Mouse (Mus musculus): Measurements from ENCODE around the gene Cct2. TPM values are rescaled to one million over a fixed set of nuclear protein-coding genes. Genes with fewer than 3 reads are reported as not detected.

Gene Cct2
- polyA plus RNA-seq, 1 experiment from 2014 or later = 350 TPM

DNA sequence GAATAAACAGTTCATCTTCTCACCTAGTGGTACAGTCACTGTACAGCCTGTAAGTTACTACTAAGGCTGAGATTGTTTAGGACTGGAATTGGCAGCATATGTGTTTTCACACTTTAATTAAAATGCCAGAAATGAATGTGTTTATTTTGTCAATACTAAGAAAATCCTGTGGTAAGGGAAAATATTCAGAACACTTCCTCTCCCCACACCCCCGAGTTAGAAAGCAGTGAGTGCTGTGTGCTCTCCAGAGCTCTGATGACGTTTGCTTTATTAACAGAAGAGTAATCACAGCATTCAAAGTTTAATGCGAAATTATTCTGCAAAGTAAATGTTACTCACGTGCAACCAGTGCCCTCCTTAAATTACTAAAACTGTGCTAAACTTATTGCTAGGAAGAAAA is 26.0 kb upstream of the Cct2 start:
- Histone ChIP-seq H3K36me3 (replicated peaks) (peaks cover 46% of the 10 kb centered on the region), H3K27ac (replicated peaks) (no peak overlapping the region), H3K4me1 (peaks cover 6% of the 10 kb centered on the region; the same call in 1 of the 2 replicates), H3K27me3 (replicated peaks; ENCODE audit: low read depth, poor library complexity, severe bottlenecking) (no peaks in the 10 kb centered on the region), H3K4me3 (no peak overlapping the region), H3K9me3 (no peaks in the 10 kb centered on the region)
- DNase-seq (ENCODE audit: low spot score) = no peak
- 80% methylated on average over 4 of the region's 4 CpGs for WGBS

DNA sequence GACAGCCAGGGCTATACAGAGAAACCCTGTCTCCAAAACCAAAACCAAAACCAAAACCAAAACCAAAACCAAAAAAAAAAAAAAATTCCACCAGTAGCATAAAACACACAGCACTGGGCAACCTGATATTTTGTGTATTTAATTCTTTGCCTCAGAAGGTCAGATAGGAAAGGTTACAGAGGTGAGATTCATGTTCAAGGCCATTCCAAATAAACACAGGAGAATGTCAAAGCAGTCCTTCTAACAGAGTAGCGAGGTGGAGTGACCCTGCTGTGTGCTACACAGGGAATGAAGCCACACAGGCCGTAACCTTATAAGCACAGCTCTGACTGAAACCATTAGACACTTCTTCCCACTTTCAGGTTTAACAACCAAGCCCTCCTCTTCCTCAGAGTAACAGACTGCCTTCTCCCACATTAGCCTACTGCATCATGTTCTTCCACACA is 18.3 kb upstream of the Cct2 start:
- no peaks in the 10 kb centered on the region for H3K4me1 ChIP-seq
- H3K4me3 ChIP-seq = no peak overlapping the region
- WGBS = 83% methylated on average over 2 of the region's 2 CpGs
- DNase-seq (ENCODE audit: low spot score) = no peak
- H3K36me3 ChIP-seq (replicated peaks) = peaks cover 69% of the 10 kb centered on the region
- H3K9me3 ChIP-seq = no peaks in the 10 kb centered on the region
- H3K27me3 ChIP-seq (replicated peaks; ENCODE audit: low read depth, poor library complexity, severe bottlenecking) = no peaks in the 10 kb centered on the region
- no peak overlapping the region for H3K27ac ChIP-seq (replicated peaks)

DNA sequence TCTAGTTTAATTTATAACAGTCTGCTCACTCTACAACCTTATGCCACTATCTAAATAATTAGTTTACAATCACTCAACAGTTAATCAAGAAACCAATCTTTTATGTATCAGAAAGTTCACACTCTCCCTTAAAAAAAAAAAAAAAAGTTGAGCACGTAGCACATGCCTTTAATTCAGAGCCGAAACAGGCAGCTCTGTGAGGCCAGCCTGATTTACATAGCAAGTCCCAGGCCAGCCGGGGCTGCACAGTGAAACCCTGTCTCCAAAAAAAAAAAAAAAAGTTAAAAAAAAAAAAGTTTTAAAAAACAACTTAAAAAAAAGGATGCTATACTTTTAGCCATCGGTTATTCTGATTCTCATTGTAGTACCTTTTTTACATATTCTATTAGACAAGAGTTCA is 17.7 kb upstream of the Cct2 start:
- peaks cover 73% of the 10 kb centered on the region for H3K36me3 ChIP-seq (replicated peaks)
- WGBS = 83% methylated on average over 4 of the region's 4 CpGs
- no peak for DNase-seq (ENCODE audit: low spot score)
- H3K9me3 ChIP-seq = no peaks in the 10 kb centered on the region
- no peak overlapping the region for H3K4me3 ChIP-seq
- no peaks in the 10 kb centered on the region for H3K27me3 ChIP-seq (replicated peaks; ENCODE audit: low read depth, poor library complexity, severe bottlenecking)
- no peak overlapping the region for H3K27ac ChIP-seq (replicated peaks)
- H3K4me1 ChIP-seq = no peaks in the 10 kb centered on the region

DNA sequence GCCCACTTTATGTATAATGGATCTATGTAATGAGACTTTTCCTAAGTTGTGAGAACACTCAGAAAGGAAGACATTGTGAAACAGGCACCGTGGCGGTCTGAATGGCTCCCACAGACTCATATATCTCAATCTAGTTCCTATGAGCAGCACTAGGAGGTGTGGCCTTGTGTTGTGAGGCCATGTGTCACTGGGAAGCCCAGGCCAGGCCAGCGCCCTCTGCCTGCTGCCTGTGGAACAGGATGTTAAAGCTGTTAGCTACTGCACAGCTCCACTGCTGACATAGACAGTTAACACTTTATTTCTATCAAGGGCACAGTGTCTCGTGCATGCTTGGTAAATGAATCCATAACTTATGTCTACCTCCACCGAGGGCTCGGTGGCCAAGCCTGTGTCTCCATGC is 14.7 kb upstream of the Cct2 start:
- WGBS = 82% methylated on average over 6 of the region's 6 CpGs

DNA sequence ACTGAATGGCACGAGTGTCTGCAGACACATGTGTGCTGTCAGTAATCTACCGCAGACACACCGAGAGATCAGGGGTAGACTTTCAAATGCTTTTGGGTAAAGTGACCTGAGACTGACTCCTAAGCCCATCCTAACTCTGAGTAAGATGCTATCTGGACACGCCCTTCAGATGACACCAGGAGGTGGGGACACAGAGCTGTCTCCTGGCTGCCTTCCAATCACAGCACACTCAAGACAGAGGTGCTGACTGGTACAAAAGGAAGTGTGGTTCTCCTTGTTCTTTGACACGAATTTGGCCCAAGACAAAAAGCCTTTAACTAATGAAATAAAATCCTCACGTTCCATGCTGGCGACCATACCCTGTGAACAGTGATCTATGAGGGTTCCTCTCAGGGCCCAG is 9.6 kb upstream of the Cct2 start:
- DNase-seq (ENCODE audit: low spot score) = no peak
- Histone ChIP-seq H3K9me3 (no peaks in the 10 kb centered on the region), H3K27me3 (replicated peaks; ENCODE audit: low read depth, poor library complexity, severe bottlenecking) (no peaks in the 10 kb centered on the region), H3K27ac (replicated peaks) (no peak overlapping the region), H3K4me1 (no peaks in the 10 kb centered on the region), H3K4me3 (no peak overlapping the region), H3K36me3 (replicated peaks) (peaks cover 81% of the 10 kb centered on the region)
- 91% methylated on average over 7 of the region's 7 CpGs for WGBS

More for the DNA sequence above, 14.7 kb upstream of the Cct2 start:
- Histone ChIP-seq H3K9me3 (no peaks in the 10 kb centered on the region), H3K27ac (replicated peaks) (no peak overlapping the region), H3K36me3 (replicated peaks) (peaks cover 76% of the 10 kb centered on the region), H3K4me1 (no peaks in the 10 kb centered on the region), H3K27me3 (replicated peaks; ENCODE audit: low read depth, poor library complexity, severe bottlenecking) (no peaks in the 10 kb centered on the region), H3K4me3 (no peak overlapping the region)
- DNase-seq (ENCODE audit: low spot score) = peak; percentile 41

DNA sequence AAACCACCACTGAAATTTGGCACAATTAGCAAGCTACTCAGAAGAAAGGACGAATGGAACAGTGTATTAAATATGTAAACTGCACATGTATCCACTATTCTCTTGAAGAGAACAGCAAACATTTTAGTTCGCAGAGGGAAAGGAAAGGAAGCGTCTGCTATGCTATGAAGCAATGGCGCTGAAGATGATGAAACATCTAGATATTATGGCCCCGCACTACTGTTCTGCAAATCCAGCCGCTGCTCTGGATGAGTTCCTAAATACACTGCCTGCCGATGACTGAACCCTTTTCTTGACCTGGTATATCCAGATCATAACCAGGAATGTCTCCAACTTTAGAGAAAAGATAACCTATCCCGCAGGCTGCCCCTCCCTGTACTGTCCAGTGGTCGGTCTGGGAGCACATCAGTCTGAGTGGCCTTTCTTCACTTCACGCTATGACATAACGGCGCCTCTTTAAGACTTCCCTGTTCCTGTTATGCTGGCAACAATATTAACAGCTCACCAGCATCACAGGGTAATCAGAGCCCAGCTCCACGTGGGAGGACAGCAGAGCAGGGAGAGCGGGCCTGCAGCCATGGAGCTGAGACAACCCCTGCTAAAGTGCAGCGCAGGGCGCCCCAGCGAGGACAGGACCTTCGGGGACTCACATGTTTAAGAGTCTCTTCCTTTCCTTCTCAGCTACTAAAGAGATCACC is 8.7 kb upstream of the Cct2 start:
- Histone ChIP-seq H3K4me1 (no peaks in the 10 kb centered on the region), H3K36me3 (replicated peaks) (peaks cover 72% of the 10 kb centered on the region), H3K4me3 (no peak overlapping the region), H3K27me3 (replicated peaks; ENCODE audit: low read depth, poor library complexity, severe bottlenecking) (no peaks in the 10 kb centered on the region), H3K27ac (replicated peaks) (no peak overlapping the region), H3K9me3 (no peaks in the 10 kb centered on the region)
- WGBS = 93% methylated on average over 18 of the region's 18 CpGs
- DNase-seq (ENCODE audit: low spot score) = no peak

DNA sequence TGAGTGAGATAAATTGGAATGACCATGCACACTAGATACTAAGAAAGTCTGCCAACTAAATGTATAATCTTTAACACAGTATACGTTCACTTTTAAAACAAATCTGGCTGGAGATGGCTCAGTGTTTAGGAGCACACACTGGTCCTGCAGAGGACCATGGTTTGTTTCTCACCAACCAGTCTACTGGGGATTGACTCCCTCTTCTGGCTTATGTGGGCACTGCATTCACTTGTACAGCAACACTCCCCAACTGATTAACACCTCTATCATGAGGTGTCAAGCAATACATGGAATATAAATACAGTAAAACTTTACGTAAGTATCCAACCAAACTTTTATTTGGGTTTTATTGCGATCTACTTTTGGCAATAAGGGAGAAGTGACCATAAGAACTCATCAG is 5.5 kb upstream of the Cct2 start:
- no peak for DNase-seq (ENCODE audit: low spot score)
- 94% methylated on average over 3 of the region's 3 CpGs for WGBS

DNA sequence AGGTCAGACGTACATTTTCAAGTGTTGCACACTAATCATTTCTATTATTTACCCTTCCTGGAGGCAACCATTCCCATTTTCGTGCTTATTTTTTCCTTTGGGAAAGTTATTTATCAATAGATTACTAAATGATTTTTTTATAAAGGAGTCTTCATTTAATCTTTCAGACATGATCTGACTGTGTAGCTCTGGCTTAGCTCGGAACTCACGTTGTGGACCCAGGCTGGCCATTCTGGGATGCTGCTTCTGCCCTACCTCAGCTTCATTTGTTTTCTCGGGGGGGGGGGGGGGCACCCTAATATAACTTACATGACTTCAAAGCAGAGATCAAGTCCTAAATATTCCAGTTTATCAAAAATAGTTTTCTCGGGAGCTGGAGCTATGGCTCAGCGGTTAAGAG is 462 bp upstream of the Cct2 start:
- Histone ChIP-seq H3K27me3 (replicated peaks; ENCODE audit: low read depth, poor library complexity, severe bottlenecking) (no peaks in the 10 kb centered on the region), H3K27ac (replicated peaks) (peak overlapping the region; percentile 97), H3K9me3 (no peaks in the 10 kb centered on the region), H3K36me3 (replicated peaks) (peaks cover 35% of the 10 kb centered on the region), H3K4me1 (peaks cover 11% of the 10 kb centered on the region), H3K4me3 (peak overlapping the region; percentile 95)
- WGBS = 14% methylated on average over 7 of the region's 7 CpGs
- DNase-seq (ENCODE audit: low spot score) = peak; percentile 34

More for the DNA sequence above, 5.5 kb upstream of the Cct2 start:
- Histone ChIP-seq H3K4me3 (no peak overlapping the region), H3K36me3 (replicated peaks) (peaks cover 49% of the 10 kb centered on the region), H3K4me1 (no peaks in the 10 kb centered on the region), H3K27ac (replicated peaks) (no peak overlapping the region), H3K27me3 (replicated peaks; ENCODE audit: low read depth, poor library complexity, severe bottlenecking) (no peaks in the 10 kb centered on the region), H3K9me3 (no peaks in the 10 kb centered on the region)

DNA sequence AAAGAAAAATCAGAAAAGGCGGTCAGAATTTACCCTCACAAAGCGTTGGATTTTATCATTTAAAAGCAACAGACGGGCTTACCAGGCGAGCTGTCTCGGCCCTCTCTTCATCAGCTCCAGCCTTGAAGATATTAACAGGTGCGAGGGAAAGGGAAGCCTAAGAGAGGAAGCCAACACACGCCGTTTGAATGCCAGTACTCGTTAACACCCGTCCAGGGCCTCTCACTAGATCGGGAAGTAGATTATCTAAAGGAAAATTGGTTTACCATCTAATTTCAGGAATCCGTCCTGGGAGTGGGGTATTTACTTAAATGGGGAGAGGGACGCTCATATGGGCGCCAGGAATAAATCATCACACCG is 740 bp downstream of the Cct2 start:
- Histone ChIP-seq H3K36me3 (replicated peaks) (peaks cover 44% of the 10 kb centered on the region), H3K4me3 (peak overlapping the region; percentile 95), H3K27me3 (replicated peaks; ENCODE audit: low read depth, poor library complexity, severe bottlenecking) (no peaks in the 10 kb centered on the region), H3K27ac (replicated peaks) (peak overlapping the region; percentile 97), H3K4me1 (peaks cover 15% of the 10 kb centered on the region), H3K9me3 (no peaks in the 10 kb centered on the region)
- no peak for DNase-seq (ENCODE audit: low spot score)
- WGBS = 4% methylated on average over 15 of the region's 15 CpGs

DNA sequence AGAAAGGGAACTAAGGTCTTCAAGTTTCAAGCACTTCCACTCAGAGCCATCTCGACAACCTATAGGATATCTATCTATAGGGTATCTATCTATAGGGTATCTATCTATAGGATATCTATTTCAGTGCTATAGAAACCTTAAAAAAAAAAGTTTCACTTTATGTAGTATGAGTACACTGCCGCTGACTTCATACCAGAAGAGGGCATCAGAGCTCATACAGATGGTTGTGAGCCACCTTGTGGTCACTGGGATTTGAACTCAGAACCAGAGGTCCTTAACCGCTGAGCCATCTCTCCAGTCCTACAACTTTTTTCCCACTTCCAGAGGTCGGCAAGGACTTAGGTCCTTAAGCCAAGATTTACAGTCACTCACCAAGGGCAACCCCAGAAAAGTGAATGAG is 7.9 kb downstream of the Cct2 start:
- peaks cover 100% of the 10 kb centered on the region for H3K36me3 ChIP-seq (replicated peaks)
- no peaks in the 10 kb centered on the region for H3K9me3 ChIP-seq
- 93% methylated on average over 4 of the region's 4 CpGs for WGBS
- no peak overlapping the region for H3K4me3 ChIP-seq
- H3K4me1 ChIP-seq = peaks cover 9% of the 10 kb centered on the region
- no peak overlapping the region for H3K27ac ChIP-seq (replicated peaks)
- DNase-seq (ENCODE audit: low spot score) = no peak
- no peaks in the 10 kb centered on the region for H3K27me3 ChIP-seq (replicated peaks; ENCODE audit: low read depth, poor library complexity, severe bottlenecking)

DNA sequence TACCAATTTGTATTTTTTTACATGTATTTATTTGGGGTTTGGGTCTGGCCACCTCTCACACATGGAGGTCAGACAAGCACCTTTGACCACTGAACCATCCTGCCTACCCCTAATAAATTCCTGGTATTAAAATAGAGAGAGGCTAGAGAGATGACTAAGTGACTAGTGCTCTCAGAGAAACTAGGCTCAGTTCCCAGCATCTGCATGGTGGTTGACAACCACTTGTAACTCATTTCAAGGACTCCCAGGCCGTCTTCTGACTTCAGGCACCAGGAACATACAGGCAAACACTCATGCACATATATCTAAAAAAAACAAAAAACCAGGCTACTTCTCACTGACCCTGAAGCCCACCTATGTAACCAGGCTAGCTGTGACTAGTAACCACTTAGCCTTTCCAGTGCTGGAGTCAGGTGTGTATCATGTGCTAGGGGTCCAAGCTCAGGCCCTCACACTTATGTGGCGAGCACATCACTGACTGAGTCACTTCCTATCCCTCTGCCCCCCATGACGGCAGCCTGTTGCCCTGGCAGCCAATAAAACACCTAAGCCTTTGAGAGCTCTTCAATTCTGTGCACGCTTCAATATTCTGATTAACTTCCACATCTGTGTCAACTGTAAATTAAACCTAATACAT is 13.5 kb downstream of the Cct2 start:
- H3K36me3 ChIP-seq (replicated peaks) = peaks cover 70% of the 10 kb centered on the region
- no peaks in the 10 kb centered on the region for H3K27me3 ChIP-seq (replicated peaks; ENCODE audit: low read depth, poor library complexity, severe bottlenecking)
- WGBS = 86% methylated on average over 4 of the region's 4 CpGs
- H3K4me1 ChIP-seq = peaks cover 18% of the 10 kb centered on the region
- no peaks in the 10 kb centered on the region for H3K9me3 ChIP-seq
- no peak overlapping the region for H3K27ac ChIP-seq (replicated peaks)
- H3K4me3 ChIP-seq = no peak overlapping the region
- DNase-seq (ENCODE audit: low spot score) = no peak

DNA sequence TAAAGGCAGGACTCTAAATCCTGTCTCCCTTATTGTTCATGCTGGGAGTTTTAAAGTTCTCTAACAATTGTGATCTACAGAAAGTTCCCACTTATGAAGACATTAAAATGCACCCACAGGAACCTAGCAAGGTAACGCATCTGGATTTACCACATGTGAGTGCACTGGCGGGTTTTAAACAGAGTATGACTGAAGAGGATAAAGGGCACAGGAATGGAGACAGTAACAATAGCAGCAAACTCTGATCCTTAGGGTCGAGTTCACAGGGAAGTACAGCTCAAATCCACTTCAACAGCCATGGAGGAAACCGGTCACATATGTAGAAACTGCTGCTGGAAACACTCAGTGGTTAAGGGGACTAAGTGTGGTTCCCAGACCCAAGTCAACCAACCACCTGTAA is 14.4 kb downstream of the Cct2 start:
- Histone ChIP-seq H3K27ac (replicated peaks) (no peak overlapping the region), H3K27me3 (replicated peaks; ENCODE audit: low read depth, poor library complexity, severe bottlenecking) (no peaks in the 10 kb centered on the region), H3K4me3 (no peak overlapping the region), H3K4me1 (peaks cover 18% of the 10 kb centered on the region), H3K9me3 (no peaks in the 10 kb centered on the region), H3K36me3 (replicated peaks) (peaks cover 61% of the 10 kb centered on the region)
- 81% methylated on average over 4 of the region's 4 CpGs for WGBS
- no peak for DNase-seq (ENCODE audit: low spot score)
